Mouse (Mus musculus) stomach, postnatal 0 days (tissue): ENCODE results near the gene C1rb.

ENCODE experiments used
- CTCF ChIP-seq: IDR thresholded peaks from 2 replicates; pipeline ENCODE4 v1.5.1; 2016; ENCODE audit warnings: antibody characterized with exemption, low read depth, mild to moderate bottlenecking, moderate library complexity
- EP300 ChIP-seq: optimal IDR thresholded peaks from 2 replicates; pipeline ENCODE3; 2016; ENCODE audit warnings: antibody characterized with exemption

DNA sequence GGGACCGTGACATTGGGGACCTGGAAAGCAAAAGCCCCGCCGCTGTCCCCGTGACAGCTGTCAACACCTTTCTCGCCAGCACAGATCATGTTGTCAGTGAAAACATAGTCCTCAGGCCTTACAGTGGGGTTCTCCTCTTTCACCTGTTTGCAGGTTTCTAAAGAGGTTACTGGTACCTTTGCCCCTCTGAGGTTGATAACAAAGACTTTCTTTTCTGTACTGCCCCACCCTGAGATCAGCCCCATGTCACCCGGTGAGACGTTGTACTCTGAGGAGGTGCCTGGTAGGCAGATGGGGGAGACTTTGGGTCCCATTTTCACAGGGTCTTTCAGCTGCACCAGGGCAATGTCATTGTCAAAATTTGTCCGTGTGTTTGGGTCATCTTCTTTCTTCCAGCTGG lies 39.0 kb upstream of the C1rb start:
- TF ChIP-seq CTCF (no peak), EP300 (no peak)
